Mouse (Mus musculus) cerebral cortex, adult 2 months (tissue): ENCODE results near the gene Zbtb46.

Experiments
- WGBS: fragments of 180-500 bp; shearing (Covaris S2); methylation state at CpG from one replicate; pipeline ENCODE4 v1.1.7; 2018; 5-methylcytosine and 5-hydroxymethylcytosine counted together

Gene Zbtb46

DNA sequence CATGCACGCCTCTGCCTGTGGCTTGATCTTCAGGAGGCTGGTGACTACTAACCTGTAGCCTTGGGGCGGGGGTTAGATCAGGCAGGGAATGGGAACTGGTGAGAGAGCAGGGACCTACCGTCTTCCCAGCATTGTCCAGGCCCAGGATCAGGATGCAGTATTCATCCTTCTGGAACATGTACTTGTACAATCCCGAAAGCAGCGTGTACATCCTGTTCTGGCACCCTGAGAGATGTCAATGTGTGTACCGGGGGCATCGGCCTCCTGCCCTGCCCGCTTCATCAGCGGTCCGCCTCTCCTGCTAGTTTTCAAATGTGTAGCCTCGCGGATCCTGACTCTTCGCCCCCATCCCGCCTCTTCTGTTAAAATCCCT lies 94.8 kb downstream of the Zbtb46 start:
- WGBS, result 7% methylated on average over 14 of the region's 14 CpGs

DNA sequence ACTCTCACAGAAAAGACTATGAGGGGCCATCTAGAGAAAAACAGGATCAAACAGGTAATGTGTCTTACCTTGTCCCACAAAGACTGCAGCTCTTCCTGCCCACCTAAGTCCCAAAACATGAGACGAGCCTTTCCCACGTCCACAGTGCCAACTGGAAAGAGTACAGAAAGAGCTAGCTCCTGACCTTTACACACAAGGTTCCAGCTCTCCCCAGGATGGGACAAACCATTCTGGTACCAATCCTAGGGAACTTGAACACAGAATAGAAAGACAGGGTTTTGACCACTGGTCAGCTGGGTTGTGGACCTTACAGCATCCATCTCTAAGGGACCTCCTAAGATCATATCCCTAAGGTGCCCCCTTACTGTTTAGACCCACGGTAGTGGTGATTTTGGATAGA lies 95.3 kb downstream of the Zbtb46 start:
- WGBS, result 70% methylated on average over 3 of the region's 3 CpGs

DNA sequence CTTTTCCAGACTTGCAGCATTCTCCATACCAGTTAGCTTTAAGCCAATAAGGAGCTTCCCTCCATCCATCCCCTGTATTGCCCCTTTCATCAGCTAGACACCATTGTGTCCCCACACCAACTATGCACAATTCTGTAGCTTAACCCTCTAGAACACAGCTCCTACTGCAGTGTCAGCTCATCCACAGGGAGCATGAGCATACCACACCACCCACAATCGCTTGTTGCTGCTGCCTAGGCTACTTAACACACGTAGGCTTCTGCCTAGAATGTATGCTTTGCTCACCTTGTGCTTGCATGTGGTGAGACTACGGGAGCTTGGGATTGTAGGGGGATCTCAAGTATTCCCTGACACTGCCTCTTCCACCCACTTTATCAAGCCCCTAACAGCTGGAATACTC lies 102.4 kb downstream of the Zbtb46 start:
- 53% methylated on average over 3 of the region's 3 CpGs for WGBS

GRCm38 (mm10) chr2:181342766-181343165 lies 116.5 kb downstream of the Zbtb46 start:
- WGBS, result 97% methylated on average over 6 of the region's 6 CpGs

- 82% methylated on average over 4 of the region's 4 CpGs for WGBS
Observed at GRCm38 (mm10) chr2:181340426-181340825, 118.8 kb downstream of the Zbtb46 start.
